Mouse (Mus musculus) CH12.LX (cell line): ENCODE measurements around the gene Gjc1. TPM values are rescaled to one million over a fixed set of nuclear protein-coding genes. Genes with fewer than 3 reads are reported as not detected.

ENCODE experiments used
- DNase-seq: peaks from one replicate; pipeline ENCODE4 v3.0.0-alpha.2; 2013; ENCODE audit errors: extremely low read depth
- H3K27ac ChIP-seq: 2 replicates; pipeline ENCODE4 v1.5.1; 2012; ENCODE audit warnings: low read depth, mild to moderate bottlenecking, control low read depth, moderate library complexity; ENCODE audit not compliant: insufficient read depth
- H3K27me3 ChIP-seq: replicated peaks from 2 replicates; pipeline ENCODE3; 2012; ENCODE audit warnings: inconsistent platforms
- H3K36me3 ChIP-seq, 2 experiments: replicated peaks in 1 of 2; 2 replicates each; pipeline versions ENCODE3 to v1.6.1; 2012; ENCODE audit warnings: inconsistent platforms in 1 of 2, low read length in 1 of 2, mild to moderate bottlenecking in 1 of 2, mixed read lengths in 1 of 2, moderate library complexity in 1 of 2; ENCODE audit not compliant: control insufficient read depth in 1 of 2, insufficient read depth in 1 of 2
- H3K4me1 ChIP-seq, 2 experiments: 2 replicates each; pipeline ENCODE4 v1.6.1; 2012; ENCODE audit warnings: inconsistent platforms in 1 of 2, moderate library complexity in 1 of 2; ENCODE audit not compliant: insufficient read depth in 2 of 2, control insufficient read depth in 1 of 2
- H3K4me2 ChIP-seq: 2 replicates; pipeline ENCODE4 v1.6.1; 2012; ENCODE audit warnings: low read depth, mild to moderate bottlenecking, control low read depth; ENCODE audit not compliant: poor library complexity, insufficient read depth, severe bottlenecking
- H3K4me3 ChIP-seq, 3 experiments: fragments of 150-350 bp in 1 of 3; sonication (generic) in 1 of 3; replicated peaks in 1 of 3; 2 replicates each; pipeline versions ENCODE3 to v1.5.1; 2011 to 2012; ENCODE audit warnings: low read depth in 2 of 3, low read length in 2 of 3, mild to moderate bottlenecking in 2 of 3, moderate library complexity in 2 of 3, control low read depth in 1 of 3, improper control_type of control experiment in 1 of 3, inconsistent platforms in 1 of 3, mixed read lengths in 1 of 3; ENCODE audit not compliant: poor library complexity in 1 of 3
- H3K79me2 ChIP-seq: replicated peaks from 2 replicates; pipeline ENCODE4 v1.6.1; 2012; ENCODE audit warnings: mild to moderate bottlenecking, moderate library complexity; ENCODE audit not compliant: control insufficient read depth, poor library complexity, insufficient read depth, severe bottlenecking; ENCODE audit errors: extremely low read depth
- H3K9ac ChIP-seq: 2 replicates; pipeline ENCODE4 v1.6.1; 2012; ENCODE audit warnings: low read depth, mild to moderate bottlenecking, control low read depth, moderate library complexity; ENCODE audit not compliant: insufficient read depth
- H3K9me3 ChIP-seq: replicated peaks from 2 replicates; pipeline ENCODE3; 2012; ENCODE audit warnings: low read length, inconsistent platforms, mixed read lengths
- E2F4 ChIP-seq: IDR thresholded peaks from 2 replicates; pipeline ENCODE4 v1.6.1; 2011; ENCODE audit warnings: low read depth, low read length, improper control_type of control experiment; ENCODE audit not compliant: insufficient replicate concordance
- ELF1 ChIP-seq: IDR thresholded peaks from 2 replicates; pipeline ENCODE4 v1.6.1; 2014; ENCODE audit warnings: low read depth, mild to moderate bottlenecking, inconsistent platforms, low read length, improper control_type of control experiment
- HCFC1 ChIP-seq: IDR thresholded peaks from 2 replicates; pipeline ENCODE4 v1.6.1; 2012; ENCODE audit warnings: low read depth, mild to moderate bottlenecking, inconsistent platforms, low read length, improper control_type of control experiment
- IRF4 ChIP-seq: IDR thresholded peaks from 2 replicates; pipeline ENCODE4 v1.6.1; 2014; ENCODE audit warnings: low read depth, mild to moderate bottlenecking, inconsistent platforms, low read length, improper control_type of control experiment
- KAT2A ChIP-seq: IDR thresholded peaks from 2 replicates; pipeline ENCODE4 v1.6.1; 2012; ENCODE audit warnings: low read length, improper control_type of control experiment, inconsistent platforms; ENCODE audit not compliant: insufficient replicate concordance
- MAX ChIP-seq: IDR thresholded peaks from 2 replicates; pipeline ENCODE4 v1.6.1; 2011; ENCODE audit warnings: low read length, improper control_type of control experiment
- MAZ ChIP-seq: IDR thresholded peaks from 2 replicates; pipeline ENCODE4 v1.6.1; 2012; ENCODE audit warnings: low read depth, mild to moderate bottlenecking, inconsistent platforms, low read length, improper control_type of control experiment, moderate library complexity
- MEF2A ChIP-seq: IDR thresholded peaks from 2 replicates; pipeline ENCODE4 v1.6.1; 2014; ENCODE audit warnings: low read depth, mild to moderate bottlenecking, inconsistent platforms, low read length, improper control_type of control experiment, borderline replicate concordance
- NELFE ChIP-seq: IDR thresholded peaks from 2 replicates; pipeline ENCODE4 v1.6.1; 2011; ENCODE audit warnings: low read depth, low read length, improper control_type of control experiment
- NRF1 ChIP-seq: IDR thresholded peaks from 2 replicates; pipeline ENCODE4 v1.6.1; 2014; ENCODE audit warnings: low read depth, mild to moderate bottlenecking, inconsistent platforms, low read length, improper control_type of control experiment, moderate library complexity
- PAX5 ChIP-seq: IDR thresholded peaks from 2 replicates; pipeline ENCODE4 v1.6.1; 2012; ENCODE audit warnings: low read length, inconsistent platforms, mixed read lengths
- POLR2AphosphoS2 ChIP-seq: IDR thresholded peaks from 2 replicates; pipeline ENCODE4 v1.6.1; 2011; ENCODE audit warnings: low read depth, low read length, improper control_type of control experiment
- RAD21 ChIP-seq: IDR thresholded peaks from 2 replicates; pipeline ENCODE4 v1.6.1; 2011; ENCODE audit warnings: low read depth, mild to moderate bottlenecking, low read length, improper control_type of control experiment, moderate library complexity
- RCOR1 ChIP-seq: conservative IDR thresholded peaks from 2 replicates; pipeline ENCODE4 v1.6.1; 2012; ENCODE audit warnings: low read depth, mild to moderate bottlenecking, inconsistent platforms, low read length, improper control_type of control experiment
- SIN3A ChIP-seq: IDR thresholded peaks from 2 replicates; pipeline ENCODE4 v1.6.1; 2012; ENCODE audit warnings: low read length, improper control_type of control experiment, inconsistent platforms
- USF2 ChIP-seq: conservative IDR thresholded peaks from 2 replicates; pipeline ENCODE4 v1.6.1; 2011; ENCODE audit warnings: low read depth, low read length, improper control_type of control experiment
- ZNF384 ChIP-seq: IDR thresholded peaks from 2 replicates; pipeline ENCODE4 v1.6.1; 2012; ENCODE audit warnings: low read depth, low read length, improper control_type of control experiment, inconsistent platforms
- dilution Hi-C: fragments of 300-500 bp; cut with MboI; formaldehyde crosslinking; loops from 2 replicates; pipeline ENCODE4 v1.14.3; 2020; ENCODE audit warnings: low sequenced_read_pairs; ENCODE audit not compliant: extremely low pct_unique_long_range_greater_than_20kb, extremely low pct_ligation_motif_present
- in situ Hi-C: fragments of 300-500 bp; cut with MboI; formaldehyde crosslinking; loops from 3 replicates; pipeline ENCODE4 v1.14.3; 2019; ENCODE audit warnings: low sequenced_read_pairs, low pct_ligation_motif_present, low pct_unique_long_range_greater_than_20kb, mixed read lengths
- polyA plus RNA-seq: library from polyadenylated mRNA; unstranded; fragments of >175 nt; gene quantifications from 2 replicates; pipeline ENCODE4 v1.2.1, GENCODE M21; 2012; ENCODE audit warnings: low read depth; ENCODE audit not compliant: insufficient read length
- total RNA-seq, 2 experiments: library from RNA; depleted of rRNA; stranded (reverse); fragments of 300-350 nt in 1 of 2; fragments of >200 nt in 1 of 2; gene quantifications; 2 replicates each; pipeline ENCODE4 v1.2.3; 2012 to 2014

The Gjc1 gene
- total and polyA plus RNA-seq, 3 experiments: not detected

GRCm38 (mm10) chr11:102760805-102761308, 58.6 kb downstream of the Gjc1 start:
- no peak for DNase-seq
- no peaks in the 10 kb centered on the region for H3K79me2 ChIP-seq
- in situ Hi-C loops (no loop called here), dilution Hi-C loops (no loop called here)
- H3K9me3 ChIP-seq: no peaks in the 10 kb centered on the region
- H3K27me3 ChIP-seq: peaks cover 94% of the 10 kb centered on the region
- no peak overlapping the region for H3K9ac ChIP-seq
- no peak overlapping the region for H3K4me3 ChIP-seq
- H3K4me2 ChIP-seq: no peak overlapping the region
- peaks cover 0 to 8% of the 10 kb centered on the region in 2 experiments; a peak in 3 of 4 replicates for H3K4me1 ChIP-seq
- TF ChIP-seq MAX: no peak
- no peak for TF ChIP-seq IRF4
- TF ChIP-seq NELFE: no peak
- no peak for TF ChIP-seq RAD21
- TF ChIP-seq USF2: no peak
- no peak for TF ChIP-seq ZNF384
- no peak for TF ChIP-seq MEF2A
- H3K36me3 ChIP-seq: no peaks in the 10 kb centered on the region
- H3K27ac ChIP-seq: no peak overlapping the region

- no peak overlapping the region for H3K27ac ChIP-seq
- TF ChIP-seq E2F4 (no peak), MAZ (no peak), ELF1 (no peak), MAX (no peak)
- peaks cover 94% of the 10 kb centered on the region for H3K27me3 ChIP-seq
- H3K9ac ChIP-seq: no peak overlapping the region
- H3K4me2 ChIP-seq: no peak overlapping the region
- H3K79me2 ChIP-seq: no peaks in the 10 kb centered on the region
- in situ Hi-C loops (no loop called here), dilution Hi-C loops (no loop called here)
- no peak for DNase-seq
- no peak overlapping the region for H3K4me3 ChIP-seq
- peaks cover 0 to 8% of the 10 kb centered on the region in 2 experiments; a peak in 3 of 4 replicates for H3K4me1 ChIP-seq
- H3K9me3 ChIP-seq: no peaks in the 10 kb centered on the region
- H3K36me3 ChIP-seq: no peaks in the 10 kb centered on the region
These were observed 60.5 kb downstream of the Gjc1 start for GRCm38 (mm10) chr11:102758977-102759376.

GRCm38 (mm10) chr11:102755391-102755790, 64.1 kb downstream of the Gjc1 start:
- Histone ChIP-seq H3K9ac (no peak overlapping the region), H3K4me3 (no peak overlapping the region), H3K79me2 (no peaks in the 10 kb centered on the region), H3K4me2 (no peak overlapping the region)
- no peak for DNase-seq
- TF ChIP-seq NRF1 (no peak), POLR2AphosphoS2 (no peak), PAX5 (no peak), HCFC1 (no peak), IRF4 (no peak), RCOR1 (no peak), KAT2A (no peak), MAZ (no peak), SIN3A (no peak)
- TF ChIP-seq, all 38 proteins: peak for 0
- dilution Hi-C loops (no loop called here), in situ Hi-C loops (no loop called here)
- H3K27me3 ChIP-seq: peaks cover 96% of the 10 kb centered on the region
- peaks cover 0 to 5% of the 10 kb centered on the region in 2 experiments; a peak in 2 of 4 replicates for H3K4me1 ChIP-seq
- no peak overlapping the region for H3K27ac ChIP-seq
- H3K9me3 ChIP-seq: no peaks in the 10 kb centered on the region
- H3K36me3 ChIP-seq: no peaks in the 10 kb centered on the region
